Mouse (Mus musculus): ENCODE measurements at regions not wholly inside any gene's neighbourhood (a gene's known extent, or its start where the extent isn't known, plus 50 kb on each side); places are given as distances from the start of the nearest gene placed in this dataset.

DNA sequence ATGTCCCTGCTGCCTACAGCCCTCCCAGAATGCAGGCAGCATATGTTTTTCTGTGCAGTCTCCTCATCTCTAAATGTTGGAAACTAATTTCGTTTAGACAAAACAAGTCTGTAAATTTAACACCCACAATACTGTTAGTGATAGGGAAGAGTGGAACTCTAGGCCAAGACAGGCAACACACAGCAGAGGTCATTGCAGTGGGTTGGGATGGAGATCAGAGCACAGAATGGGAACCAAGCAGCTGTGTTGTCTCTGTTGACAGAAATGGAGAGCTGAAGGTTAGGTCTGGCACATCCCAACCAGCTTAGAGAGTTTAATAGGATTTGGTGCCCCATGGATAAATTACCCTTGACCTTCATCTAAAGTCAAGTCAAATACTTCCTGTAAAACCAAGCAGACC, 361.4 kb downstream of the Kif16b start:
- H3K27me3 ChIP-seq (ENCODE audit: insufficient read depth, low read length), result no peaks in the 10 kb centered on the region
- DNase-seq (peak; percentile 34), ATAC-seq (ENCODE audit: insufficient read depth) (peak; percentile 75; the same call in 1 of the 2 replicates)
- no peaks in the 10 kb centered on the region for H3K9me3 ChIP-seq (ENCODE audit: low read depth, low read length)
- H3K27ac ChIP-seq (ENCODE audit: low read depth), result no peak overlapping the region
- TF ChIP-seq CTCF (IDR thresholded peaks at IDR 0.05; ENCODE audit: low read depth), result no peak
- H3K36me3 ChIP-seq (ENCODE audit: insufficient read depth), result no peaks in the 10 kb centered on the region
- no peak overlapping the region for H3K4me3 ChIP-seq (ENCODE audit: low read depth, low read length)
- no peak overlapping the region for H3K4me2 ChIP-seq
- 37% methylated on average over 1 of the region's 1 CpGs for WGBS
- H3K9ac ChIP-seq, result no peak overlapping the region
- H3K4me1 ChIP-seq (ENCODE audit: insufficient read depth), result no peaks in the 10 kb centered on the region

DNA sequence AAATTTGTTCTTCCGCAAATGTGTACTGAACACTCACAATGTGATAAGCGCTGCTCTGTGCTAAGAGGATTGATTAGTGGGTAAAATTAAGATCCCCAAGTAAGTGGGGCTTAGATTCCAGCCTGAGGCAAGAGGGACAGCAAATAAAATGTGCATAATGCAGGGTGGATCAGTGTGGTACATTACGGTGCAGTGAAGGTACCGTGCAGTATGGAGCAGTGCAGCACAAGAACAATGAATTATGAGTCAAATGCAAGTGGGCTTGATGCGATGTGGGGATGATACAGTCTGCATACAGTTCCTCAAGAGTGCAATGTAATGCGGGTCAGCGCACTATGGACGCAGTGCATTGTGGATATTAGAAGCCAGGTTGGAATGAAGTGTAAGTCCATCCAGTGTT, 367.8 kb downstream of the Kif16b start:
- Histone ChIP-seq H3K4me1 (ENCODE audit: insufficient read depth) (no peaks in the 10 kb centered on the region), H3K9me3 (ENCODE audit: low read depth, low read length) (no peaks in the 10 kb centered on the region), H3K4me3 (ENCODE audit: low read depth, low read length) (no peak overlapping the region), H3K9ac (no peak overlapping the region), H3K36me3 (ENCODE audit: insufficient read depth) (no peaks in the 10 kb centered on the region), H3K27me3 (ENCODE audit: insufficient read depth, low read length) (no peaks in the 10 kb centered on the region), H3K4me2 (no peak overlapping the region), H3K27ac (ENCODE audit: low read depth) (no peak overlapping the region)
- no peak for TF ChIP-seq CTCF (IDR thresholded peaks at IDR 0.05; ENCODE audit: low read depth)
- DNase-seq (no peak), ATAC-seq (ENCODE audit: insufficient read depth) (no peak)
- WGBS, result 93% methylated on average over 8 of the region's 8 CpGs

DNA sequence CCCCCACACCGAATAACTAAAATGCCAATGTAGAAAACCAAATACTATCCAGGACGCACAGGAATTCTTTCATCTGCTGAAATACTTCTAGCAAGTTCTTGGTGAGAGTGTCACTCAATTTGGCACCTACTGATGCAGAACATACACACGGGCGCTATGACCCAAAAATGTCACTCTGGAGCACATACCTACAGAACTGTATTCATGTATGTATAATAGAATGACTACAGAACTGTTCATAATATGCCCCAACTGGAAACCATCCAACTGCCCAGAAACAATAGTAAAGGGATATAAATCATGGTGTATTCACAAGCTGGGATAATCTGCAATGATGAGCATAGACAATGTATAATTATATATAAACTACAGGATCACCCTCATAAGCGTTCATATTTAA, 378.9 kb downstream of the Kif16b start:
- Histone ChIP-seq H3K4me2 (no peak overlapping the region), H3K9ac (no peak overlapping the region), H3K27me3 (ENCODE audit: insufficient read depth, low read length) (no peaks in the 10 kb centered on the region), H3K36me3 (ENCODE audit: insufficient read depth) (no peaks in the 10 kb centered on the region), H3K9me3 (ENCODE audit: low read depth, low read length) (no peaks in the 10 kb centered on the region), H3K4me1 (ENCODE audit: insufficient read depth) (no peaks in the 10 kb centered on the region), H3K27ac (ENCODE audit: low read depth) (no peak overlapping the region), H3K4me3 (ENCODE audit: low read depth, low read length) (no peak overlapping the region)
- no peak for DNase-seq
- ATAC-seq (ENCODE audit: insufficient read depth), result no peak
- WGBS, result 82% methylated on average over 5 of the region's 5 CpGs
- no peak for TF ChIP-seq CTCF (IDR thresholded peaks at IDR 0.05; ENCODE audit: low read depth)

DNA sequence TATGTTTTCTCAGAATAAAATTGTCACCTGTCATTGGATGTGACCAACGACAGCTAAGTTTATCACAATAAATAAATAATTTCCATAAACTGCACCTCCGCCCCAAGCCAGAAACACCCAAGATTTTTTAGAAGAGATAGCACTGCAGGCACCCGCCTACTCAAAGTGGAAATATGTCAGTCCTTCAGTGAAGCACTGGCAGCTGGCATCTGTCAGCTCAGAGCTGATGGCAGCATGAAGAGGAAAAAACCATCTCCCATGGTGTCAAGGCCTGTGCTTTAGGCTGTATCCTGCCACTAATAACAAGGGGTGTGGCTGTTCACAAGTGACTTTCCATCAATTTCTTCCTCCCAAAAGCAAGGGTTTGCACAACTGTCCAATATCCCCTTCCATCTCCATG, 383.6 kb downstream of the Kif16b start:
- Histone ChIP-seq H3K9ac (no peak overlapping the region), H3K4me3 (ENCODE audit: low read depth, low read length) (no peak overlapping the region), H3K4me2 (no peak overlapping the region), H3K9me3 (ENCODE audit: low read depth, low read length) (no peaks in the 10 kb centered on the region), H3K27me3 (ENCODE audit: insufficient read depth, low read length) (no peaks in the 10 kb centered on the region), H3K4me1 (ENCODE audit: insufficient read depth) (no peaks in the 10 kb centered on the region), H3K27ac (ENCODE audit: low read depth) (no peak overlapping the region), H3K36me3 (ENCODE audit: insufficient read depth) (no peaks in the 10 kb centered on the region)
- WGBS, result 60% methylated on average over 3 of the region's 3 CpGs
- TF ChIP-seq CTCF (IDR thresholded peaks at IDR 0.05; ENCODE audit: low read depth), result no peak
- ATAC-seq (ENCODE audit: insufficient read depth) (no peak), DNase-seq (no peak)

DNA sequence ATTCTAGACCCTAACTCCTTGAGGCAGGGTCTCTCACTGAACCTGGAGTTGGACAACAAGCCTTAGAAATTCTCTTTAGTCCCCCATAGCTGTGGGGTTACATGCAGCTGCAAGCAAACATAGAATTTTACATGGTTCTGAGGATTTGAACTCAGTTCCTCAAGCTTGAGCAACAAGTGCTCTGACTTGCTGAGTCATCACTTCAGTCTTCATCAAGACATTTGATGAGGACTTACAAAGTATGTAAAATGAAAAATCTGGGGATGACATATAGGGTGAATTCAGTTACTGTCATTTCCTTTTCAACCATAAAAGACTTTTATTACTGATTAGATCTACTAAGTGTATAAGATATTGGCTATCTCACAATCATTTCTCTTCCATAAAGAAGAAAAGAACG, 396.1 kb downstream of the Kif16b start:
- 69% methylated on average over 1 of the region's 1 CpGs for WGBS
- H3K9ac ChIP-seq, result no peak overlapping the region
- H3K27ac ChIP-seq (ENCODE audit: low read depth), result no peak overlapping the region
- DNase-seq, result no peak
- no peak overlapping the region for H3K4me3 ChIP-seq (ENCODE audit: low read depth, low read length)
- no peak for ATAC-seq (ENCODE audit: insufficient read depth)
- H3K27me3 ChIP-seq (ENCODE audit: insufficient read depth, low read length), result no peaks in the 10 kb centered on the region
- H3K36me3 ChIP-seq (ENCODE audit: insufficient read depth), result no peaks in the 10 kb centered on the region
- H3K4me2 ChIP-seq, result no peak overlapping the region
- no peak for TF ChIP-seq CTCF (IDR thresholded peaks at IDR 0.05; ENCODE audit: low read depth)
- H3K9me3 ChIP-seq (ENCODE audit: low read depth, low read length), result no peaks in the 10 kb centered on the region
- H3K4me1 ChIP-seq (ENCODE audit: insufficient read depth), result no peaks in the 10 kb centered on the region
